11 mouse cellular contexts compared by ENCODE assay signal in the genomic region with DNA sequence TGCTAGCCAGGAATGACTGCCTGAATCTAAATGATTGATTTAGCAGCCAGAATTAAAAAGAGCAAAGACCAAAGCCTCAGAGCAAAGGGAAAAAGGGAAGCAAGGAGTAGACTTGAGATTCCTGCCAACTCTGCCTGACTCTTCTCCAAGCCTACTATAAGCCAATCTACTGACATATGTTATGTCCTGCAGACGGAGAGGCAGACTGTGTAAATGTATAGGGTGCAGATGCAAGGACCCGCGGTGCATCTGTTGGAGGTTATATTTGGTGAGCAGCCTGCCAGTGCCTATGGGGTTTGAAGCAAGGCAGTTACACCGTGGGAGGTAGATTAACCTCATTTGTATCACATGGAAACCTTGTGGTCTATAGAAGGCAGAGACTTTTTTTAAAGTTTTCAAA.
A peak's percentile ranks its signal among the peaks of the same experiment; 100 is the strongest.
DNase-seq lines count a peak whose midpoint lies in the region; ATAC-seq and TF ChIP-seq lines count a peak whose summit lies in the region.
"Had no signal": no experiment of that assay in that cellular context is flagged by ENCODE, and none has a peak within 500 bp of the region (broad histone marks: within the 10 kb centered on the region; RNA-seq: fewer than 3 reads in every experiment).

No protein-coding gene starts in this region.

- peak; percentile 41 for DNase-seq in embryonic facial prominence, embryonic 14.5 days (ENCODE audit: low spot score)
- DNase-seq in embryonic facial prominence, embryonic 10.5 days (ENCODE audit: low spot score): no peak
- DNase-seq in midbrain, embryonic 14.5 days: peak; percentile 2
- peak; percentile 8 to 18 for DNase-seq in left cerebral cortex, adult 2 months (ENCODE audit: extremely low spot score in 1 of 2, low spot score in 2 of 2)
- DNase-seq in gastrocnemius, postnatal 14 days: no peak
- DNase-seq in heart, postnatal 36 days: no peak
- no peak for DNase-seq in urinary bladder, adult 2 months (ENCODE audit: low spot score)
- DNase-seq: gastrocnemius, postnatal 10 days; kidney, adult 9 months had no signal

- 0 out of 2 replicates have a peak, but pooled peaks have one; percentile 33 for ATAC-seq in embryonic facial prominence, embryonic 14.5 days (ENCODE audit: low read depth)
- no peak for ATAC-seq in midbrain, embryonic 14.5 days (ENCODE audit: low FRiP score, low TSS enrichment)
- ATAC-seq in midbrain, embryonic 15.5 days (replicated peaks): no peak

- no peaks in the 10 kb centered on the region; the same call in 1 of the 2 replicates for H3K9me3 ChIP-seq in embryonic facial prominence, embryonic 14.5 days (ENCODE audit: control insufficient read depth, low read length)
- no peaks in the 10 kb centered on the region for H3K9me3 ChIP-seq in embryonic facial prominence, embryonic 10.5 days
- 0 out of 2 replicates have a peak, but pooled peaks cover 3% of the 10 kb centered on the region for H3K9me3 ChIP-seq in midbrain, embryonic 14.5 days (ENCODE audit: control insufficient read depth, low read length)
- H3K9me3 ChIP-seq in midbrain, embryonic 15.5 days: no peaks in the 10 kb centered on the region
- H3K9me3 ChIP-seq: limb, embryonic 10.5 days had no signal

- H3K4me3 ChIP-seq in embryonic facial prominence, embryonic 14.5 days (ENCODE audit: low read depth, low read length): no peak overlapping the region
- H3K4me3 ChIP-seq in embryonic facial prominence, embryonic 10.5 days: no peak overlapping the region
- no peak overlapping the region for H3K4me3 ChIP-seq in midbrain, embryonic 14.5 days (replicated peaks; ENCODE audit: low read depth, low read length)
- H3K4me3 ChIP-seq in midbrain, embryonic 15.5 days: no peak overlapping the region
- H3K4me3 ChIP-seq in left cerebral cortex, adult 2 months: no peak overlapping the region
- H3K4me3 ChIP-seq: limb, embryonic 10.5 days had no signal

- TF ChIP-seq CTCF in left cerebral cortex, adult 2 months (IDR thresholded peaks at IDR 0.05): no peak

- H3K36me3 ChIP-seq in embryonic facial prominence, embryonic 14.5 days (ENCODE audit: control insufficient read depth, insufficient read depth, low read length): no peaks in the 10 kb centered on the region
- no peaks in the 10 kb centered on the region for H3K36me3 ChIP-seq in embryonic facial prominence, embryonic 10.5 days (replicated peaks)
- H3K36me3 ChIP-seq in midbrain, embryonic 14.5 days (ENCODE audit: control insufficient read depth, insufficient read depth, low read length): no peaks in the 10 kb centered on the region
- H3K36me3 ChIP-seq in midbrain, embryonic 15.5 days (replicated peaks): no peaks in the 10 kb centered on the region
- H3K36me3 ChIP-seq: limb, embryonic 10.5 days had no signal

- H3K27ac ChIP-seq in embryonic facial prominence, embryonic 14.5 days (replicated peaks; ENCODE audit: low read depth, low read length): no peak overlapping the region
- no peak overlapping the region for H3K27ac ChIP-seq in embryonic facial prominence, embryonic 10.5 days (replicated peaks)
- no peak overlapping the region for H3K27ac ChIP-seq in midbrain, embryonic 14.5 days (replicated peaks; ENCODE audit: low read depth, low read length)
- no peak overlapping the region for H3K27ac ChIP-seq in midbrain, embryonic 15.5 days
- H3K27ac ChIP-seq in left cerebral cortex, adult 2 months: no peak overlapping the region
- H3K27ac ChIP-seq: limb, embryonic 10.5 days had no signal

- WGBS in embryonic facial prominence, embryonic 14.5 days: 66% methylated on average over 4 of the region's 4 CpGs
- WGBS in embryonic facial prominence, embryonic 10.5 days: 87% methylated on average over 4 of the region's 4 CpGs
- 84% methylated on average over 4 of the region's 4 CpGs for WGBS in midbrain, embryonic 14.5 days
- WGBS in midbrain, embryonic 15.5 days: 79% methylated on average over 4 of the region's 4 CpGs

- H3K9ac ChIP-seq in embryonic facial prominence, embryonic 14.5 days (ENCODE audit: low read depth, low read length): no peak overlapping the region
- H3K9ac ChIP-seq in midbrain, embryonic 14.5 days (replicated peaks; ENCODE audit: low read length): no peak overlapping the region
- H3K9ac ChIP-seq in midbrain, embryonic 15.5 days: no peak overlapping the region

- H3K4me1 ChIP-seq in embryonic facial prominence, embryonic 14.5 days (ENCODE audit: control insufficient read depth, insufficient read depth, low read length): no peaks in the 10 kb centered on the region
- no peaks in the 10 kb centered on the region for H3K4me1 ChIP-seq in embryonic facial prominence, embryonic 10.5 days
- H3K4me1 ChIP-seq in midbrain, embryonic 14.5 days (ENCODE audit: control insufficient read depth, insufficient read depth, low read length): no peaks in the 10 kb centered on the region
- H3K4me1 ChIP-seq in midbrain, embryonic 15.5 days: no peaks in the 10 kb centered on the region
- H3K4me1 ChIP-seq: limb, embryonic 10.5 days had no signal

- intact Hi-C loops in left cerebral cortex, adult 2 months (cut with DNase I): no loop called here
- intact Hi-C loops in gastrocnemius, postnatal 14 days (cut with DNase I; ENCODE audit: low total_unique reads): no loop called here
- intact Hi-C loops in heart, postnatal 36 days (cut with DNase I): no loop called here

- no peaks in the 10 kb centered on the region for H3K27me3 ChIP-seq in embryonic facial prominence, embryonic 14.5 days (replicated peaks; ENCODE audit: control insufficient read depth, insufficient read depth, low read length)
- H3K27me3 ChIP-seq in embryonic facial prominence, embryonic 10.5 days (replicated peaks; ENCODE audit: low read depth, poor library complexity, severe bottlenecking): no peaks in the 10 kb centered on the region
- H3K27me3 ChIP-seq in midbrain, embryonic 14.5 days (ENCODE audit: control insufficient read depth, insufficient read depth, low read length): no peaks in the 10 kb centered on the region
- no peaks in the 10 kb centered on the region for H3K27me3 ChIP-seq in midbrain, embryonic 15.5 days (replicated peaks)

- H3K4me2 ChIP-seq in embryonic facial prominence, embryonic 14.5 days (ENCODE audit: low read depth, low read length): no peak overlapping the region
- no peak overlapping the region for H3K4me2 ChIP-seq in midbrain, embryonic 14.5 days (ENCODE audit: low read length)
- no peak overlapping the region for H3K4me2 ChIP-seq in midbrain, embryonic 15.5 days

Comparison
In these comparisons a context has a peak if more than half of its experiments do, and no peak if none do; other contexts are left out.
1. DNase-seq: peak in embryonic facial prominence, embryonic 14.5 days (single experiment), midbrain, embryonic 14.5 days (single experiment) and left cerebral cortex, adult 2 months (2 of 2); none in embryonic facial prominence, embryonic 10.5 days (single experiment), gastrocnemius, postnatal 14 days (single experiment), heart, postnatal 36 days (0 of 2) and urinary bladder, adult 2 months (single experiment).